Mouse (Mus musculus) brown adipose tissue, adult 24 weeks (tissue): Measurements from ENCODE around the gene Pnpla5. TPM values are rescaled to one million over a fixed set of nuclear protein-coding genes. Genes with fewer than 3 reads are reported as not detected.

Source experiments
- H3K27ac ChIP-seq: fragments of 200-500 bp; replicated peaks from 2 replicates; pipeline ENCODE4 v1.5.1; 2012; ENCODE audit warnings: low read depth, mild to moderate bottlenecking, low read length
- H3K4me1 ChIP-seq: fragments of 200-500 bp; 2 replicates; pipeline ENCODE4 v1.6.1; 2012; ENCODE audit warnings: low read length, mixed read lengths; ENCODE audit not compliant: control insufficient read depth, insufficient read depth, insufficient read length
- H3K4me3 ChIP-seq: fragments of 200-500 bp; 2 replicates; pipeline ENCODE4 v1.5.1; 2012; ENCODE audit warnings: low read depth, mild to moderate bottlenecking, low read length, moderate library complexity; ENCODE audit not compliant: insufficient read depth
- polyA plus RNA-seq: library from polyadenylated mRNA; stranded (reverse); fragments of >200 nt; gene quantifications from 2 replicates; pipeline ENCODE4 v1.2.4, GENCODE M21; 2012; ENCODE audit not compliant: missing spikeins, insufficient read depth, insufficient read length

Pnpla5 gene
- polyA plus RNA-seq, 1 experiment, result not detected

DNA sequence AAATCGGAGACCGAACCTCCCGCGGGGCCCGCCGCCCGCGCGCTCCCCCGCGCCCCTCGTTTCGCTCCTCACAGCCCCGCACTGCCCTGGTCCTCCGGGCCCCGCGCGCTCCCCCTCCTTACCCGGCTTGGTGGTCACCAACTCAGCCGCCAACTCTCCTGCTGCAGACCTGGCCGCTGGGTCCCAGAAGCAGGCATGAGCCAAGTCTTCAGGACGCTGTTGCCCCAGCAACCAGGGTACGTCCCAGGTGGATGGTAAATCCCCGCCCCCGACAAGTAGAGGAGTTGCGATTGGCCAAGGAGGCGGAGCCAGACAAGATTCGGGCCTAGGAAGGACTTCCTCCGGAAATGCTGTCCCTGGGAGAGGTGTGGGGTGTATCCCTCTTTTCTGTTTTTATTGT is 57.8 kb downstream of the Pnpla5 start, which contains the start of gene Efcab6:
Gene Efcab6, minus strand, starts transcription at position 240 of the 400 bp plus-strand sequence.
- Histone ChIP-seq H3K4me1 (no peaks in the 10 kb centered on the region), H3K27ac (no peak within 1 kb of the TSS), H3K4me3 (no peak within 1 kb of the TSS)

Other genes starting within 250 kb of the Pnpla5 start
- not detected in 2 replicates for gene Efcab6, start 57.8 kb downstream of the Pnpla5 start, polyA plus RNA-seq
- not detected in 2 replicates for gene Sult4a1, start 17.4 kb downstream of the Pnpla5 start, polyA plus RNA-seq
- gene Pnpla3, start 44.7 kb upstream of the Pnpla5 start, polyA plus RNA-seq, result 506 and 707 TPM in 2 replicates
- gene Samm50, start 69.1 kb upstream of the Pnpla5 start, polyA plus RNA-seq, result 177 and 266 TPM in 2 replicates
- 3.0 and 8.7 TPM in 2 replicates for gene Parvb, start 108.9 kb upstream of the Pnpla5 start, polyA plus RNA-seq
- 0.42 and 0.83 TPM in 2 replicates for gene Parvg, start 200.9 kb upstream of the Pnpla5 start, polyA plus RNA-seq